Mouse (Mus musculus): ENCODE measurements at regions not wholly inside any gene's neighbourhood (a gene's known extent, or its start where the extent isn't known, plus 50 kb on each side); places are given as distances from the start of the nearest gene placed in this dataset.

DNA sequence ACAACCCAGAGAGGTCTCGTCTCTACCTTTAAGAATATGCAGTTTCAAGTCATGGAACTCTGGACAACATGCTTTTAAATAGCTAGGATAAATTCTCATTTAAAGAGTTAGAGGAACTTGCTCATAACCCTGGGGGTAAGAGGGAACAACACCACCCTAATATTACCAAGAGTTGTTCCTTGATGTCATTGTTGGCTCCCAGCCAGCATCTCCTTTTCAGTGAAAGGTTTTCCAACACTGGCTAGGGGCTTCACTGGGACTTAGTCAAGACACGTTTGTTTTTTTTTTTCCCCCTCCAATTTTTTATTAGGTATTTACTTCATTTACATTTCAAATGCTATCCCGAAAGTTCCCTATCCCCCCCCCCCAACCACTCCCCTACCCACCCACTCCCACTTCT, 163.1 kb upstream of the Tnp1 start:
- DNase-seq: no peak

GRCm38 (mm10) chr1:73177076-73177475, 161.4 kb upstream of the Tnp1 start:
- DNase-seq: no peak

DNA sequence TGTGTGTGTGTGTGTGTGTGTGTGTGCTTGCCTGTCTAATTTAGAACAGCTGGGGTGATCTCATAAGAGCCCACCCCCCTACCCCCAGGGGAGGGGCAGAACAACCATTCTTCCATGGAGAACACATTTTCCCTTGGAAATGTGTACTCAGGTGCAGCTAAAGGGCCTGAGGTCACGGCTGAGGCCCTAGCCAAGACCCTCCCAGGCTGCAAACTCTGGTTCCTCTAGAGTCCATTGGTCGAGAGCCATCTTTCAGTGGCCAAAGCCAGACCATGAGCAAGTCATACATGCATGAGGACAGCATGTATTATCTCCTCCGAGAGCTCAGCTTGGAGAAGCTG, 154.9 kb upstream of the Tnp1 start:
- DNase-seq: no peak

- DNase-seq: no peak
Measured at GRCm38 (mm10) chr1:73169929-73170667, 154.4 kb upstream of the Tnp1 start.

DNA sequence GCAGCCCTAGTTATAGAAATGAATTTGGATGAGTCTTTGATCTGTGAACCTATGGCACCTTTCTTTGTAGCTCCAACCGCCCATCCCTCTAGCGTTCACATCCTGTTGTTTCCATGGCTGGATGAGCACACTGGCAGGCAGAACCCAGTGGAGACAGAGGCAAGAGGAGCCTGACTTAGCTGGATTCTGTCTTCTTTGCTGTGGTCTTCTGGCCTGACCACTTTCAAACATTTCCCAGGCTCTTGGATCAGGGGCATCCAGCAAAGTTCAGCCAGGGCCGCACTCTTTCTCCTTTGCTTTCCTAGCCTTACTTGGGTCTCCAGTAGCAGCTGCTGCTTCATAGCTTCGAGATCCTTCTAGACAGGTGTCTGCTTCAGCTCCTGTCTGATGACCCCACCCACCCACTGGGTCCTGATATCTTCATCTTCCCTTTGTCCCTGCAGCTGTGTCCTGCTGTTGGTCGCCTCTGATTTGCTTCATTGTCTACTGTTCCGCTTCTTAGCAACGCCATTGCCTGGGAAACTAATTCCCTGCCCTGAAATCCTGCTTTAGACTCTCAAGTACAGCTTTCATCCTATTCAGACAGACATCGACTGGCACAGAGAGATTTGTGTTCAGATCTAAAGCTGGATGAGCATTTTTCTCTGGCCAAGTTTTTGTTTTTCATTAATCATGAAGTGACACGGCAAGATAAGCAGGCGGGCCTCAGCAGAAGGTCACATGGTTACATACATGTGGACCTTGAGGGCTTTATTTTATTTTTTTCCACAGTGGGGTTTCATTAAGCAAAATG, 153.6 kb upstream of the Tnp1 start:
- DNase-seq: no peak

DNA sequence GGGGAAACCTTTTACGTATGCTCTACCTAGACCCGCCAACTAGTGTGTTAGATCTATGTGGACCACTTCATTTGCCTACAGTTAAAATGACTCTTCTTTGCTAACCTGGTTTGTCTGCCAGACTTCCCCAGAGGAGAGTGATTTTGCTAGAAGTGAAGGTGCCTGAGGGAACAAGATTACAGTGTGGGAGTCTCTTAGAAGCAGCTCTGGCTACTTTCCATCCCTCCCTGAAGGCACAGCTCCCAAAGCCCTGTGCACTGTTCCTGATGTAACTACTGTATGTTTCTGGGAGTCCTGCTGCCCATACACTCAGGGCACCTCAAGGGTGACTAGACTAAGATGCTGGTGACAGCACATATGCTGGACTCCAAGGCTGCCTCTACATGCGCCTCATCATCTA, 144.5 kb upstream of the Tnp1 start:
- DNase-seq: no peak

GRCm38 (mm10) chr1:73159405-73159976, 143.8 kb upstream of the Tnp1 start:
- peak; percentile 45 for DNase-seq

- peak; percentile 73 for DNase-seq
Measured at GRCm38 (mm10) chr1:73153438-73154097, 137.9 kb upstream of the Tnp1 start.

- DNase-seq: no peak
Measured at GRCm38 (mm10) chr1:73149926-73150325, 134.2 kb upstream of the Tnp1 start.

- no peak for DNase-seq
Measured at GRCm38 (mm10) chr1:73142845-73143244, 127.1 kb upstream of the Tnp1 start.

DNA sequence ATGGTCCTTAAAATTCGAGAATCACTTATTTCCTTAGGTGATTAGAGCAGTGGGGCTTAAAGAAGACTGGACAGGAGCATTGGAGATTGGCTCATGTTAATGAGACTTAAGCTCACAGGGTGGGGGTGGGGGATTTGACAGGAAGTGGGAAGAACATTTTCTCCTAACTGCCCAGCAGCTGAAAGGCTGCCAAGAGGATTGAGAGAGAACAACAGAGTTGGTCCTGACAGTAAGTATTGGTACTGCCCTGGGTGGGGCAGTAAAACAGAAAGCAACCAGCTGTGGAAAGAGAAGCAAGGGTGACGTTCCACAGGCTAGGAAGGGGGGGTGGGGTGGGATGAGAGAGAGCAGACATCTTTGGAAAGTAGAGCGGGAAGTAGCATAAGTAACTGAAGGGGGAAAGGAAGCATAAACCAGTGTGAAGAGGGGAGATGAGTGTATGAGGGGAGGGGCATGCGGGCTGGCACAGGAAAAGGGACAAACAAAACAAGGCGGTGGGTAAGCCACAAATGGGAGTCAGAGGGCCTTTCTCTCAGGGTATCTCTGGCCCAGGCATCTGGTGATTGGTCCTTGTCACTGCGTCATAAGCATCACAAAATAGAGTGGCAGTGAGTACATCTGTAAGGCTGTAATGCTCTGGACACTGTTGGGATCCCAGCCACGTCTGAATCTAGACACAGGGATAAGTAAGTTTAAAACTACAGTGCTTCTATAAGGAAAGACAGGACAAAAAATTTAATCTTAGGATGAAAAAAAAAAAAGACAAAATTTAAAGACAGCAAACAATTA, 125.0 kb upstream of the Tnp1 start:
- DNase-seq: peak; percentile 80

GRCm38 (mm10) chr1:73130215-73130861, 114.6 kb upstream of the Tnp1 start:
- no peak for DNase-seq

DNA sequence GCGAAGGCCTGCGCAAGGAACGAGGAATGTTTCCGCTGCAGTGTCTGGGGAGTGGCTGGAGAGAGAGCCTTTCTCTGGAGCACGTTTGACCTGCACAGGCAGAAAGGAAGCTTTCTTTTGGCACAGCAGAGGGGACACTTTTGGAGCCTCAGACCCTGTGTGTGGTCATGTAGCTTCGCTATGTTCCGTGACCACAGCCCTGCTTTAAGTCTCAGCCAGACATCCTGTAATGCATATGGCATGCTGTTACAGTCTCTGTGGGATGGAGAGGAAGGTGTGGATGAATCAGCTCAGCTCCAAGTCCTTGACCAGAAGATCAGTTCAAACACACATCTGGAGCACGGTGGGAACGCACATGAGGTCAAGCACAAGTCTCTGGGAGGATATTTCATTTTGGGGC, 107.3 kb upstream of the Tnp1 start:
- no peak for DNase-seq

DNA sequence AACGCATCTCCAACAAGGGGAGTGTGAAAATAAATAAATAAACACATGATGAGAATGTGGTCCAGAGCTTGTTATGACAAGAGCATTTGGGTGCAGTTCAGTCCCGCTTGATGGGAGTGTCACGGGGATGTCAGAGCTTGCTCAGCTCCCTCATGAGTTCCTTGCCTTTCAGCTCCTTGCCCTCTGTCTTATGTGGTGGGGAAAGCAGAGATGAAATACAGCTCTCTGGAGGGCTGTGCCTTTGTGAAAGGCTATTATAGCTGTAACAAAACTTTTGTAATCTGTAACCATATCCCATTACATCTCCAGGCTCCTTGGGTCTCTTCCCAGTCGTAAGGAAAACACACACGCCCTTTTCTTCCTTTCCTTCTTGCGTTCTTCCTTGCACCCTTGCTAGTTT, 103.0 kb upstream of the Tnp1 start:
- DNase-seq: peak; percentile 29

DNA sequence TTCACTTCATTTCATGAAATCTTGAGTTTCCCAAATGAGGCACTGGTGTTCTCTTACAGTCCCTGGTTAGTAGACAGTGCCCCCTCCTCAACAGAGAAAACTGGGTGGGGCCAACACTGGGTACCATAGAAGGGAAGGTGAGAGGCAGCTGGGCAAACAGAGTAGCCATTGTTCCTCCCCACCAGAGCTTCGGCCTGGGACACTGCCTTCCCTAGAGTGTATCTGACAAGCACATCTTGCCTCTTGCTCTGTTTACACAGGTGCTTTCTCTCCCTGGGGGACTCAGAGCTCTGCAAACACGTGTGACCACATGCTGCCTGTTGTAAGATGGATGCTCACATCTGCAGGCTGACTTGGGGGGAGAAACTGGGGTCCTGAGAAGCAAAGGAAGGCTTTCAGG, 100.8 kb upstream of the Tnp1 start:
- no peak for DNase-seq

DNA sequence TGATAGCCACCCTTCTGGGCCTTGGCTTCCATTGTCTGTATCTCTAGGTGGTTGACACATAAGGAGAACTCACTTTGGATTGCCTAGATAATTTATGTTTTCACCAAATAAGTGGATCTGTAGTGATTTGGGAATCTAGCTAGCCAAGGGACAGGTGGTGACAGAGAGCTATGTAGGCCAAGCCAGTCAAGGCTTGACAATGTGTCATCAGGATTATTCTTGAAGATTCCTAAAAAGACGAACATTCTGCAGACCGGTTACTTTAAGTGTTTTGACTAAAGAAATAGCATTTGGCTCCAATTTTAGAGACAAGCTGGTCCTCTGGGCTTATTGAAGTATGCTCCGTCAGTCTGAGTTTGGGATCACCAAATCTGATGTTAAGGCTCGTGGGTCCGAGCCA, 100.1 kb upstream of the Tnp1 start:
- no peak for DNase-seq

DNA sequence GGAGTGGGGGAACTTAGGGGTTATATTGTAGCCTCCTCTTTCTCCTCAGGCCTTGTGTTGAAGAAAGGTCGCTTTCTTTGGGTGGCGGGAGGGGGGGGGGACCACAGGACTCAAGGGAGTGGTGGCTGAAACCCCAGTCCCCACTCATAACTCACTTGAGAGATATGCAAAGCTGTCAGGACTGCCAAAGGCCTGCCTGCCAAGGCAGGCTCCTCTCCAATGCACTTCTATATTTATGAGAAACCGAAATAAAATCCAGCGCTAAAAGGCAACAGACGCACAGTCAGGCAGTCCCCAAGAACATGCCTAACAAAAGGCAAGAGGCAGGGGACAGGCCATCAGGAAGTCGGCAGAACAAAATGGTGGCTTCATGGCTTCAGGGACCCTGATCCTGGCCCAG, 97.4 kb upstream of the Tnp1 start:
- peak; percentile 46 for DNase-seq

- peak; percentile 19 for DNase-seq
Measured at GRCm38 (mm10) chr1:73112711-73113110, 97.0 kb upstream of the Tnp1 start.

DNA sequence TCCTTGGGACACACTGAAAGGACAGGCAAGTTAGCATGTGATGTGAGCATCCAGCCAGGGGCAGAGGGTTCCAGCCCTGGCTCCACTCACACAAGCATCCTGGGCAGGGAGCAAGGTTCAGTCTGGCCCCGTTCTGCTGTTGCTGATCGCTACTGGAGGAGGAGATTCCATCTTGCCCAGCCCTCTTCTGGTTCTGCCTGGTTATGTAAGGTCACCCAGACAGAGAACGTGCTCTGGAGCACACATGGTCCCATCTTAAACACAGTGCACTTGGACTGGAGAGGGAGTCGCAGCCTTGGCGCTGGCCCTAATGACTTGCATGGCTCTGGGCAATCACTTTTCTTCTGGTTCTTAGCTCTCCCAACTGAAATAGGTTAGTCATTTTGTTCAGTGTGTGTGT, 96.2 kb upstream of the Tnp1 start:
- DNase-seq: peak; percentile 41

GRCm38 (mm10) chr1:73105856-73106463, 90.3 kb upstream of the Tnp1 start:
- DNase-seq: peak; percentile 82

DNA sequence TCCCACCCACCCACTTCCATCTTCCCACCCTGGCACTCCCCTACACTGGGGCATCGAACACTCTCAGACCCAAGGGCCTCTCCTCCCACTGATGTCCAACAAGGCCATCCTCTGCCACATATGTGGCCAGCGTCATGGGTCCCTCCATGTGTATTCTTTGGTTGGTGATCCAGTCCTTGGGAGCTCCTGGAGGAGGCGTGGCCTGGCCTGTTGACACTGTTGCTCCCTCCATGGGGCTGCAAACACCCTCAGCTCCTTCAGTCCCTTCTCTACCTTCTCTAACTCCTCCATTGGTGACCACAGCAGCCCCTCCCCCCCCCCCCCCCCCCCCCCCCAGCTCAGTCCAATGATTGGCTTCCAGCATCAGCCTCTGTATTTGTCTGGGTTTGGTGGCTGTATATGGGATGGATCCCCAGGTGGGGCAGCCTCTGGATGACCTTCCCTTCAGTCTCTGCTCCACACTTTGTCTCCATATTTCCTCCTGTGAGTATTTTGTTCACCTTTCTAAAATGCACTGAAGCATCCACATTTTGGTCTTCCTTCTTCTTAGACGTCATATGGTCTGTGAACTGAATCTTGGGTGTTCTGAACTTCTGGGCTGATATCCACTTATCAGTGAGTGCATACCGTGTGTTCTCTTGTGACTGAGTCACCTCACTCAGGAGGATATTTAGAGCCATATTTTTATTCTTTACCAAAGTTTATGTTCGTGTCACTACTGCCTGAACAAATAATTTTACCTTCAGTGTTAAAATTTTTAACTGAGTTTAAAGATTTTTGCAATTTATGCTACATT, 82.1 kb upstream of the Tnp1 start:
- no peak for DNase-seq
